Mouse (Mus musculus) heart, embryonic 14.5 days (tissue): Measurements from ENCODE around the gene Ets1. TPM values are rescaled to one million over a fixed set of nuclear protein-coding genes. Genes with fewer than 3 reads are reported as not detected.

ENCODE experiments used
- ATAC-seq: fragments of 200-750 bp; cut with Nextera tagmentation; 2 replicates; pipeline ENCODE4 v1.8.0; 2017; ENCODE audit warnings: low read depth, moderate TSS enrichment; ENCODE audit not compliant: insufficient number of reproducible peaks, insufficient read depth, low FRiP score
- H3K27ac ChIP-seq, 2 experiments: fragments of 200-500 bp in 1 of 2; fragments of 300-500 bp in 1 of 2; sonication (generic) in 1 of 2; replicated peaks in 1 of 2; 2 replicates each; pipeline ENCODE4 v1.5.1; 2012 to 2014; ENCODE audit warnings: low read depth in 2 of 2, low read length in 2 of 2, control low read depth in 1 of 2, mild to moderate bottlenecking in 1 of 2, mixed read lengths in 1 of 2; ENCODE audit not compliant: control insufficient read depth in 1 of 2, insufficient read depth in 1 of 2
- H3K27me3 ChIP-seq: fragments of 300-500 bp; sonication (generic); 2 replicates; pipeline ENCODE4 v1.6.1; 2014; ENCODE audit warnings: mild to moderate bottlenecking, low read length, control low read depth; ENCODE audit not compliant: control insufficient read depth, insufficient read depth
- H3K36me3 ChIP-seq: fragments of 300-500 bp; sonication (generic); 2 replicates; pipeline ENCODE4 v1.6.1; 2014; ENCODE audit warnings: mild to moderate bottlenecking, control low read depth, low read length, mixed read lengths; ENCODE audit not compliant: control insufficient read depth, insufficient read depth
- H3K4me1 ChIP-seq, 2 experiments: fragments of 200-500 bp in 1 of 2; fragments of 300-500 bp in 1 of 2; sonication (generic) in 1 of 2; 2 replicates each; pipeline ENCODE4 v1.6.1; 2012 to 2014; ENCODE audit warnings: low read length in 2 of 2, control low read depth in 1 of 2, mixed read lengths in 1 of 2; ENCODE audit not compliant: control insufficient read depth in 2 of 2, insufficient read depth in 2 of 2
- H3K4me2 ChIP-seq: fragments of 300-500 bp; sonication (generic); 2 replicates; pipeline ENCODE4 v1.6.1; 2014; ENCODE audit warnings: mild to moderate bottlenecking, low read length
- H3K4me3 ChIP-seq, 2 experiments: fragments of 200-500 bp in 1 of 2; fragments of 300-500 bp in 1 of 2; sonication (generic) in 1 of 2; 2 replicates each; pipeline ENCODE4 v1.5.1; 2012 to 2014; ENCODE audit warnings: low read length in 2 of 2, mild to moderate bottlenecking in 2 of 2, control low read depth in 1 of 2, low read depth in 1 of 2, moderate library complexity in 1 of 2; ENCODE audit not compliant: control insufficient read depth in 1 of 2, insufficient read depth in 1 of 2
- H3K9ac ChIP-seq: fragments of 300-500 bp; sonication (generic); 2 replicates; pipeline ENCODE4 v1.6.1; 2014; ENCODE audit warnings: mild to moderate bottlenecking, low read length
- H3K9me3 ChIP-seq: fragments of 300-500 bp; sonication (generic); 2 replicates; pipeline ENCODE4 v1.6.1; 2016; ENCODE audit warnings: low read length, control low read depth; ENCODE audit not compliant: control insufficient read depth
- WGBS: fragments of 180-500 bp; shearing (Covaris S2); extraction: QIAGEN DNeasy Blood & Tissue Kit; methylation state at CpG from one replicate; pipeline ENCODE4 v1.1.7; 2014; 5-methylcytosine and 5-hydroxymethylcytosine counted together
- polyA plus RNA-seq: library from polyadenylated mRNA; unstranded; fragments of >200 nt; fragmentation: Nextera tagmentation; extraction: Ambion mirVana; gene quantifications from 2 replicates; pipeline ENCODE4 v1.2.1, GENCODE M21; 2014

The Ets1 gene
- polyA plus RNA-seq = 44.1 and 47.0 TPM in 2 replicates

GRCm38 (mm10) chr9:32635627-32636385 lies at the start of gene Ets1:
Ets1 (plus strand) TSS chr9:32636221.
- Histone ChIP-seq H3K36me3 (no peaks in the 10 kb centered on the region), H3K4me1 (peaks cover 4 to 8% of the 10 kb centered on the region in 2 experiments; a peak in 3 of 4 replicates), H3K4me3 (peak within 1 kb of the TSS; percentile 37 to 39), H3K9me3 (no peaks in the 10 kb centered on the region), H3K9ac (peak within 1 kb of the TSS; percentile 56), H3K27ac (peak within 1 kb of the TSS; percentile 17 to 52; a peak in 2 of 4 replicates), H3K27me3 (peaks cover 5% of the 10 kb centered on the region; the same call in 1 of the 2 replicates), H3K4me2 (peak within 1 kb of the TSS; percentile 60)
- 0% methylated on average over 10 of the region's 10 CpGs for WGBS
- peak; percentile 39; the same call in 1 of the 2 replicates for ATAC-seq

GRCm38 (mm10) chr9:32589900-32590299 lies 46.1 kb upstream of the Ets1 start:
- WGBS = 7% methylated on average over 8 of the region's 8 CpGs
- no peaks in the 10 kb centered on the region for H3K9me3 ChIP-seq
- H3K9ac ChIP-seq = no peak overlapping the region
- H3K4me1 ChIP-seq = peaks cover 2 to 8% of the 10 kb centered on the region in 2 experiments; a peak in 3 of 4 replicates
- 0 out of 2 replicates have a peak, but pooled peaks have one; percentile 56 for ATAC-seq
- no peaks in the 10 kb centered on the region for H3K27me3 ChIP-seq
- no peak overlapping the region for H3K27ac ChIP-seq
- H3K4me3 ChIP-seq = no peak overlapping the region
- no peaks in the 10 kb centered on the region for H3K36me3 ChIP-seq
- H3K4me2 ChIP-seq = no peak overlapping the region

GRCm38 (mm10) chr9:32590571-32590970 lies 45.5 kb upstream of the Ets1 start:
- peaks cover 4 to 8% of the 10 kb centered on the region in 2 experiments; a peak in 3 of 4 replicates for H3K4me1 ChIP-seq
- no peak overlapping the region for H3K4me3 ChIP-seq
- H3K27ac ChIP-seq = no peak overlapping the region
- H3K9ac ChIP-seq = no peak overlapping the region
- ATAC-seq = no peak
- 72% methylated on average over 5 of the region's 5 CpGs for WGBS
- no peaks in the 10 kb centered on the region for H3K27me3 ChIP-seq
- no peaks in the 10 kb centered on the region for H3K36me3 ChIP-seq
- no peak overlapping the region for H3K4me2 ChIP-seq
- no peaks in the 10 kb centered on the region for H3K9me3 ChIP-seq

- peak overlapping the region; percentile 48 for H3K4me2 ChIP-seq
- no peak overlapping the region for H3K4me3 ChIP-seq
- H3K4me1 ChIP-seq = peaks cover 4 to 10% of the 10 kb centered on the region in 2 experiments; a peak in 3 of 4 replicates
- ATAC-seq = peak; percentile 74
- WGBS = 13% methylated on average over 14 of the region's 14 CpGs
- peak overlapping the region; percentile 6 to 53; a peak in 3 of 4 replicates for H3K27ac ChIP-seq
- no peaks in the 10 kb centered on the region for H3K9me3 ChIP-seq
- no peaks in the 10 kb centered on the region for H3K27me3 ChIP-seq
- H3K9ac ChIP-seq = peak overlapping the region; percentile 52; the same call in 1 of the 2 replicates
- no peaks in the 10 kb centered on the region for H3K36me3 ChIP-seq
Measured at GRCm38 (mm10) chr9:32591732-32592582, 44.1 kb upstream of the Ets1 start.

GRCm38 (mm10) chr9:32592583-32592890 lies 43.5 kb upstream of the Ets1 start:
- Histone ChIP-seq H3K9me3 (no peaks in the 10 kb centered on the region), H3K4me1 (peaks cover 4 to 10% of the 10 kb centered on the region in 2 experiments; a peak in 3 of 4 replicates), H3K4me2 (no peak overlapping the region), H3K27me3 (no peaks in the 10 kb centered on the region), H3K9ac (peak overlapping the region; percentile 52; the same call in 1 of the 2 replicates), H3K4me3 (no peak overlapping the region), H3K27ac (0 out of 4 replicates have a peak overlapping the region, but pooled peaks have one; percentile 6 to 53), H3K36me3 (no peaks in the 10 kb centered on the region)
- 52% methylated on average over 2 of the region's 2 CpGs for WGBS
- no peak for ATAC-seq

- WGBS = 8% methylated on average over 1 of the region's 1 CpGs
- H3K9ac ChIP-seq = no peak overlapping the region
Measured at GRCm38 (mm10) chr9:32593816-32594215, 42.2 kb upstream of the Ets1 start.

GRCm38 (mm10) chr9:32594346-32594745 lies 41.7 kb upstream of the Ets1 start:
- no peaks in the 10 kb centered on the region for H3K9me3 ChIP-seq
- no peaks in the 10 kb centered on the region for H3K27me3 ChIP-seq
- WGBS = 34% methylated on average over 4 of the region's 4 CpGs
- ATAC-seq = no peak
- peaks cover 4 to 10% of the 10 kb centered on the region in 2 experiments; a peak in 3 of 4 replicates for H3K4me1 ChIP-seq
- no peak overlapping the region for H3K4me2 ChIP-seq
- peak overlapping the region in 1 of 2 experiments; percentile 49; a peak in 2 of 4 replicates for H3K27ac ChIP-seq
- no peak overlapping the region; the same call in 1 of the 2 replicates for H3K9ac ChIP-seq
- H3K4me3 ChIP-seq = no peak overlapping the region
- H3K36me3 ChIP-seq = no peaks in the 10 kb centered on the region

More at GRCm38 (mm10) chr9:32593816-32594215, 42.2 kb upstream of the Ets1 start:
- Histone ChIP-seq H3K4me1 (peaks cover 4 to 10% of the 10 kb centered on the region in 2 experiments; a peak in 3 of 4 replicates), H3K27ac (no peak overlapping the region), H3K9me3 (no peaks in the 10 kb centered on the region), H3K27me3 (no peaks in the 10 kb centered on the region), H3K36me3 (no peaks in the 10 kb centered on the region), H3K4me3 (no peak overlapping the region), H3K4me2 (no peak overlapping the region)
- ATAC-seq = no peak
